Mouse (Mus musculus) kidney, adult 2 months (tissue): ENCODE data around the gene Bhmt2. TPM values are rescaled to one million over a fixed set of nuclear protein-coding genes. Genes with fewer than 3 reads are reported as not detected.
A peak's percentile ranks its signal among the peaks of the same experiment; 100 is the strongest.

Experiments
- DNase-seq: peaks from one replicate; pipeline ENCODE4 v3.0.0; 2021
- H3K27ac ChIP-seq: fragments of 200-500 bp; 2 replicates; pipeline ENCODE4 v1.5.1; 2012; ENCODE audit warnings: low read depth, low read length, control low read depth, inconsistent platforms; ENCODE audit not compliant: insufficient read depth
- H3K27me3 ChIP-seq: fragments of 200-500 bp; replicated peaks from 2 replicates; pipeline ENCODE4 v1.6.1; 2012; ENCODE audit warnings: mild to moderate bottlenecking, moderate library complexity, low read length, inconsistent platforms; ENCODE audit not compliant: control insufficient read depth, insufficient read depth
- H3K36me3 ChIP-seq: fragments of 200-500 bp; 2 replicates; pipeline ENCODE4 v1.6.1; 2012; ENCODE audit warnings: mild to moderate bottlenecking, moderate library complexity, low read length, inconsistent platforms; ENCODE audit not compliant: control insufficient read depth, insufficient read depth
- H3K4me1 ChIP-seq: fragments of 200-500 bp; 2 replicates; pipeline ENCODE4 v1.6.1; 2011; ENCODE audit warnings: low read length; ENCODE audit not compliant: control insufficient read depth, insufficient read depth
- H3K4me3 ChIP-seq: fragments of 200-500 bp; 2 replicates; pipeline ENCODE4 v1.5.1; 2011; ENCODE audit warnings: mild to moderate bottlenecking, low read depth, low read length, control low read depth; ENCODE audit not compliant: insufficient read depth
- CTCF ChIP-seq: fragments of 200-500 bp; conservative IDR thresholded peaks from 2 replicates; pipeline ENCODE4 v1.5.1; 2011; ENCODE audit warnings: low read depth, mild to moderate bottlenecking, control low read depth, low read length, moderate library complexity, mixed read lengths; ENCODE audit not compliant: insufficient read depth, insufficient read length
- POLR2A ChIP-seq: fragments of 200-500 bp; IDR thresholded peaks from one replicate; pipeline ENCODE4 v1.6.1; 2011; ENCODE audit warnings: low read depth, low read length, control low read depth
- WGBS: fragments of 180-500 bp; shearing (Covaris S2); methylation state at CpG from one replicate; pipeline ENCODE4 v1.1.7; 2018; 5-methylcytosine and 5-hydroxymethylcytosine counted together
- polyA plus RNA-seq: library from polyadenylated mRNA; depleted of rRNA; stranded (reverse); fragments of >200 nt; gene quantifications from 2 replicates; pipeline ENCODE4 v1.2.3, GENCODE M21; 2012; rRNA removed

Bhmt2 gene
- 48.9 and 54.5 TPM in 2 replicates for polyA plus RNA-seq

DNA sequence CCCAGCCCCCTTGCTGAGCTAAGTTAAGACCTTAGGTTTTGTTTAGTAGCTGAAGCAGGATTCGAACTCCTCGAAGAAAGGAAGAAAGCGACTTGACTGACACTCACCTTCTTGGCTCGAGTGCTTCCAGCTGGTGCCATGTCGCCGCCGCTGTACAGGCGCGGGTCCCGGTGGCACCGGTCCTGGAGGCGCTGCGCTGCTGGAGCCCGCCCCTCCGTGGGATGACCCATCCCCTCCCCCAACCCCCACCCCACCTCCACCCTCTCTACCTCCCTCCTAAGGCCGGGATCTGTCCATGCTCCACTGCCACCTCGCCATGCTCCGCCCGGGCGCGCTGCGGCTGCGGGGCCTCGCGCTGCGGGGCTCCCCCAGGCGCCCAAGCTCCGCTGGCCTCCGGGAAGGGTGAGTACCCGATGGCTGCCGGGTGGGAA is at the start of gene Bhmt2, which contains the start of gene Dmgdh:
Gene Bhmt2 (minus strand): TSS at position 172 of the 431 bp plus-strand sequence.
Gene Dmgdh (plus strand): TSS at position 303 of the 431 bp plus-strand sequence.
- 12% methylated on average over 31 of the region's 31 CpGs for WGBS
- H3K4me3 ChIP-seq = peak within 1 kb of the TSS; percentile 36
- DNase-seq = peak; percentile 68
- peaks cover 5% of the 10 kb centered on the region; the same call in 1 of the 2 replicates for H3K4me1 ChIP-seq
- H3K36me3 ChIP-seq = no peaks in the 10 kb centered on the region
- peak within 1 kb of the TSS; percentile 14 for H3K27ac ChIP-seq
- no peaks in the 10 kb centered on the region for H3K27me3 ChIP-seq
- TF ChIP-seq CTCF = no peak

- H3K36me3 ChIP-seq = no peaks in the 10 kb centered on the region
- no peak overlapping the region for H3K4me3 ChIP-seq
- WGBS = 84% methylated on average over 3 of the region's 3 CpGs
- no peak for DNase-seq
- no peak for TF ChIP-seq CTCF
- TF ChIP-seq POLR2A = no peak
- no peaks in the 10 kb centered on the region for H3K27me3 ChIP-seq
- no peak overlapping the region for H3K27ac ChIP-seq
- no peaks in the 10 kb centered on the region; the same call in 1 of the 2 replicates for H3K4me1 ChIP-seq
Measured at GRCm38 (mm10) chr13:93723455-93723854, 49.4 kb upstream of the Bhmt2 start.

DNA sequence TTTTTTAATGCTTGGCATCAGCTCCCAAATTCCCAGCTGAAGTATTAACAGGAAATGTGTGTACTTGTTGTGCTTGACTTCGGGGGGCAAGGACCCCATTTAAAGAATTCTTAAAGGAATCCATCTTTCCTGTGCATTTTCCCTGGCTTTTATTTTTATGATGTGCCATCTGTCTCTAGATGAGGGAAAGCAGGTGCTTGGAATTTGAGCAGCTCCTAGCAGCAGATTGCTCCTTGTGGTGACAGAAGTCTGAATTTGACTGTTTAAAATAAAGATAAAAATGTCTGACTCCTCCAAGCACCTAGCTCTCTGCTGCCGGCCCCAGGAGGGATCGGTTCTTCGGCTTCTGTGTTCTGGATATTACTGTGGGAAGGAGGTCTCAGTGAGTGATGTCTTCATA is 47.8 kb upstream of the Bhmt2 start:
- WGBS = 75% methylated on average over 4 of the region's 4 CpGs

DNA sequence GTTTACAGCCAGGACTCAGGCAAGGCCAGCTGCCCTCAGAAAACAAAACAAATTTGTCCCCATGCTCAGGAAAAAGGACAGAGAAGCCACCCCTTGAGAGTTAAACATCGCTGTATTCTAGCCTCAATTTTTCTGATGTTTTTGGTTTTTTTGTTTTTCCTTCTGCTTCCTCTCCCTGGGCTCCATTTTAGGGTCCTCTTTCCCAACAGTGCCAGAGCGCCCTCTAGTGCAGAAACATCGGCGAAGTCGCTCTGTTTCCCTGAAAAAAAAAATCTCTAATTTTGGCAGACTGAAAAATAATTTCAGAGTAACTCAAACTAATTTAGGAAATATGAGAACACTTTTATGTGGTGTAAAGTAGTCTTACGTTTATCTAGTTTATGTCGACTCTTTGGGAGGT is 44.8 kb upstream of the Bhmt2 start:
- Histone ChIP-seq H3K27ac (no peak overlapping the region), H3K36me3 (no peaks in the 10 kb centered on the region), H3K4me1 (no peaks in the 10 kb centered on the region; the same call in 1 of the 2 replicates), H3K4me3 (no peak overlapping the region), H3K27me3 (no peaks in the 10 kb centered on the region)
- TF ChIP-seq POLR2A = no peak
- TF ChIP-seq CTCF = peak; percentile 80
- 1% methylated on average over 7 of the region's 7 CpGs for WGBS
- peak; percentile 49 for DNase-seq

More for the DNA sequence above, 47.8 kb upstream of the Bhmt2 start:
- no peaks in the 10 kb centered on the region; the same call in 1 of the 2 replicates for H3K4me1 ChIP-seq
- no peak overlapping the region for H3K27ac ChIP-seq
- no peaks in the 10 kb centered on the region for H3K27me3 ChIP-seq
- TF ChIP-seq POLR2A (no peak), CTCF (no peak)
- no peak overlapping the region for H3K4me3 ChIP-seq
- no peaks in the 10 kb centered on the region for H3K36me3 ChIP-seq
- DNase-seq = no peak

DNA sequence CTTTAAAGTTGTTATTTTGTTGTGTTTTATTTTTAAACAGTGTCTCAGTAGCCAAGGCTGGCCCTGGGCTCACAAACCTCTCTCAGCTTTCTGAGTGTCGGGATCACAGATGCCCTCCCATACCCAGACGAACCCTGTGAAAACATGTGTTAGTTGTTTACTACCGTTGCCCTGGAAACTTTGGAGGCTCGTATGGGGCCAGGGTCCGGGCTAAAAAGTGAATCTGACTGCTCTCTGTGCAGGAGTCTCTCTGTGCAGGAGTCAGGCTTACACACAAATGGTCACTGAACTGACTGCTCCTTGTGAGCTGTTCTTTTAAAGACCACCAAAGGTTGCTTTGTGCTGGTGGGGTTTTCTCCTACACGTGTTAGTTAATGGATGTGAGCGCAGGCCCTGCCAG is 43.0 kb upstream of the Bhmt2 start:
- H3K4me1 ChIP-seq = no peaks in the 10 kb centered on the region; the same call in 1 of the 2 replicates
- H3K4me3 ChIP-seq = no peak overlapping the region
- H3K27me3 ChIP-seq = no peaks in the 10 kb centered on the region
- H3K36me3 ChIP-seq = no peaks in the 10 kb centered on the region
- H3K27ac ChIP-seq = no peak overlapping the region
- no peak for TF ChIP-seq POLR2A
- no peak for TF ChIP-seq CTCF
- WGBS = 60% methylated on average over 7 of the region's 7 CpGs
- DNase-seq = no peak

DNA sequence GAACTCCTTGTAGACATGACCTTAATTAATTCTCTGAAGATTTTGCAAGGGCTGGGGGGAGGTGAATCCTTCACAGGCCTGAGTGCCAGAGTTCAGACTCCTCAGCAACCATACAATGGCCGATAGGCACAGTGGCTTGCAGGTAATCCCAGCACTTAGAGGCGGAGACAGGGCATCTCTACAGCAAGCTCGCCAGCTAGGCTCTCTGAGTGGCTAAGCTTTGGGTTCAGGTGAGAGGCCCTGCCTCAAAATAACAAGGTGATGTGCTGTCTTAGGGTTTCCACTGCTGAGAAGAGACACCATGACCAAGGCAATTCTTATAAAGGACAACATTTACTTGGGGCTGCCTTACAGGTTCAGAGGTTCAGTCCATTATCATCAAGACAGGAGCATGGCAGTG is 39.7 kb upstream of the Bhmt2 start:
- DNase-seq = no peak
- H3K27me3 ChIP-seq = no peaks in the 10 kb centered on the region
- 86% methylated on average over 3 of the region's 3 CpGs for WGBS
- H3K4me3 ChIP-seq = no peak overlapping the region
- TF ChIP-seq CTCF (no peak), POLR2A (no peak)
- H3K36me3 ChIP-seq = no peaks in the 10 kb centered on the region
- no peak overlapping the region for H3K27ac ChIP-seq
- H3K4me1 ChIP-seq = no peaks in the 10 kb centered on the region; the same call in 1 of the 2 replicates

GRCm38 (mm10) chr13:93712362-93712761 is 38.3 kb upstream of the Bhmt2 start:
- Histone ChIP-seq H3K27me3 (no peaks in the 10 kb centered on the region), H3K4me1 (no peaks in the 10 kb centered on the region), H3K27ac (no peak overlapping the region), H3K4me3 (no peak overlapping the region), H3K36me3 (no peaks in the 10 kb centered on the region)
- DNase-seq = no peak
- over 99% methylated on average over 4 of the region's 4 CpGs for WGBS
- TF ChIP-seq POLR2A (no peak), CTCF (no peak)
